Mouse (Mus musculus) myocyte (in vitro differentiated cells): ENCODE results near the gene Fam172a.

Source experiments
- CEBPB ChIP-seq: IDR thresholded peaks from 2 replicates; pipeline ENCODE4 v1.6.1; 2011; ENCODE audit warnings: mild to moderate bottlenecking, moderate library complexity; ENCODE audit not compliant: poor library complexity, insufficient read depth, severe bottlenecking
- E2F4 ChIP-seq: IDR thresholded peaks from one replicate; pipeline ENCODE4 v1.6.1; 2011; ENCODE audit warnings: mild to moderate bottlenecking, control low read depth, moderate library complexity; ENCODE audit not compliant: insufficient read depth
- MAX ChIP-seq: IDR thresholded peaks from one replicate; pipeline ENCODE4 v1.6.1; 2011; ENCODE audit warnings: low read depth, mild to moderate bottlenecking, control low read depth
- MYOD1 ChIP-seq, 3 experiments: IDR thresholded peaks; one replicate each; pipeline ENCODE4 v1.6.1; 2011; ENCODE audit warnings: control low read depth in 2 of 3, low read depth in 2 of 3, mild to moderate bottlenecking in 2 of 3, moderate library complexity in 1 of 3; ENCODE audit not compliant: insufficient read length in 2 of 3, control insufficient read depth in 1 of 3
- MYOG ChIP-seq, 3 experiments: IDR thresholded peaks; one replicate each; pipeline ENCODE4 v1.6.1; 2011; ENCODE audit warnings: control low read depth in 2 of 3, low read depth in 2 of 3, mild to moderate bottlenecking in 2 of 3; ENCODE audit not compliant: insufficient read length in 2 of 3, control insufficient read depth in 1 of 3, insufficient read depth in 1 of 3
- POLR2A ChIP-seq: IDR thresholded peaks from one replicate; pipeline ENCODE4 v1.6.1; 2011; ENCODE audit warnings: low read depth, mild to moderate bottlenecking, control low read depth, moderate library complexity; ENCODE audit not compliant: insufficient read length
- POLR2AphosphoS2 ChIP-seq: IDR thresholded peaks from one replicate; pipeline ENCODE4 v1.6.1; 2011; ENCODE audit warnings: low read depth, control low read depth; ENCODE audit not compliant: insufficient read length
- REST ChIP-seq: IDR thresholded peaks from one replicate; pipeline ENCODE4 v1.6.1; 2011; ENCODE audit warnings: mild to moderate bottlenecking, control low read depth, moderate library complexity; ENCODE audit not compliant: insufficient read depth, insufficient read length
- SRF ChIP-seq: IDR thresholded peaks from one replicate; pipeline ENCODE4 v1.6.1; 2011; ENCODE audit warnings: low read depth; ENCODE audit not compliant: control insufficient read depth, insufficient read length
- TCF12 ChIP-seq: IDR thresholded peaks from one replicate; pipeline ENCODE4 v1.6.1; 2011; ENCODE audit warnings: mild to moderate bottlenecking, control low read depth; ENCODE audit not compliant: poor library complexity, insufficient read depth, severe bottlenecking
- TCF3 ChIP-seq: IDR thresholded peaks from one replicate; pipeline ENCODE4 v1.6.1; 2011; ENCODE audit warnings: low read depth, control low read depth; ENCODE audit not compliant: insufficient read length
- USF1 ChIP-seq: IDR thresholded peaks from one replicate; pipeline ENCODE4 v1.6.1; 2011; ENCODE audit warnings: low read depth, mild to moderate bottlenecking, control low read depth, moderate library complexity

DNA sequence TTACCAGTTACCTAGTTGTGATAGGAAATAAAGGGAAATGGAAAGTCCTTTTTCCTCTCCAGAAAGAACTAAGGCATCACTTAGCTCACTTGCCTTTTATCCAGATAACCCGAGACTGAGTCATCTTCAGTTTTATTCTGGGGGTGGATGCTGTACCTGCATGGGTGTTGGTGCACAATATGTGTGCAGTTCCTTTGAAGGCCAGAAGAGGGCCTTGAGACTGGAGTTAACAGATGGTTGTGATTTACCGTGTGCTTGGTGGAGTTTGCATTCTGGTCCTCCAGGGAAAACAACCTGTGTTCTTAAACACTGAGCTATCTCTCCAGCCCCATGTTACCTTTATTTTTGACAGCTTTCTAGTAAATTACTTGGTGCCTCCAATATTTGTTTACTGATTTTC lies 392.5 kb downstream of the Fam172a start:
- TF ChIP-seq POLR2A (no peak), MYOD1 (IDR thresholded peaks at IDR 0.05; ENCODE audit: control insufficient read depth in 1 of 3, insufficient read length in 2 of 3, low read depth in 2 of 3) (no peak), POLR2AphosphoS2 (no peak), USF1 (no peak), MYOG (IDR thresholded peaks at IDR 0.05; ENCODE audit: control insufficient read depth in 1 of 3, insufficient read depth in 1 of 3, insufficient read length in 2 of 3, low read depth in 2 of 3) (no peak), TCF12 (no peak), SRF (no peak), E2F4 (no peak), MAX (no peak), CEBPB (no peak), TCF3 (no peak), REST (no peak)
